Mouse (Mus musculus): ENCODE measurements around the gene Ccng1. TPM values are rescaled to one million over a fixed set of nuclear protein-coding genes. Genes with fewer than 3 reads are reported as not detected.

Ccng1 gene
- polyA plus RNA-seq, 1 experiment from 2014 or later: 32.1 TPM

- Histone ChIP-seq H3K9me3 (ENCODE audit: control insufficient read depth, low read length) (no peaks in the 10 kb centered on the region), H3K27ac (replicated peaks) (no peak overlapping the region), H3K4me3 (ENCODE audit: low read depth, low read length) (no peak overlapping the region), H3K27me3 (ENCODE audit: control insufficient read depth, insufficient read depth, low read length) (no peaks in the 10 kb centered on the region), H3K4me2 (replicated peaks; ENCODE audit: low read depth) (no peak overlapping the region), H3K9ac (ENCODE audit: low read length) (no peak overlapping the region), H3K4me1 (replicated peaks; ENCODE audit: control insufficient read depth, insufficient read depth) (no peaks in the 10 kb centered on the region), H3K36me3 (ENCODE audit: control insufficient read depth, insufficient read depth, low read length) (peaks cover 12% of the 10 kb centered on the region; the same call in 1 of the 2 replicates)
- DNase-seq (ENCODE audit: low spot score) (no peak), ATAC-seq (ENCODE audit: low FRiP score, low TSS enrichment) (no peak)
- no peak for TF ChIP-seq EP300 (optimal IDR thresholded peaks at IDR 0.05)
- no peak for TF ChIP-seq CTCF (IDR thresholded peaks at IDR 0.05; ENCODE audit: low read depth)
- WGBS: 83% methylated on average over 3 of the region's 3 CpGs
Measured at GRCm38 (mm10) chr11:40737369-40737768, 17.7 kb downstream of the Ccng1 start.

- H3K9ac ChIP-seq (ENCODE audit: low read length): peak overlapping the region; percentile 89
- no peaks in the 10 kb centered on the region for H3K9me3 ChIP-seq (ENCODE audit: control insufficient read depth, low read length)
- TF ChIP-seq EP300 (optimal IDR thresholded peaks at IDR 0.05): no peak
- H3K4me1 ChIP-seq (replicated peaks; ENCODE audit: control insufficient read depth, insufficient read depth): peaks cover 3% of the 10 kb centered on the region; the same call in 1 of the 2 replicates
- DNase-seq (ENCODE audit: low spot score): no peak
- WGBS: 4% methylated on average over 11 of the region's 11 CpGs
- H3K4me3 ChIP-seq (ENCODE audit: low read depth, low read length): peak overlapping the region; percentile 84
- H3K4me2 ChIP-seq (replicated peaks; ENCODE audit: low read depth): peak overlapping the region; percentile 83
- no peaks in the 10 kb centered on the region for H3K27me3 ChIP-seq (ENCODE audit: control insufficient read depth, insufficient read depth, low read length)
- ATAC-seq (ENCODE audit: low FRiP score, low TSS enrichment): no peak
- peak overlapping the region; percentile 84 for H3K27ac ChIP-seq (replicated peaks)
- peaks cover 9% of the 10 kb centered on the region; the same call in 1 of the 2 replicates for H3K36me3 ChIP-seq (ENCODE audit: control insufficient read depth, insufficient read depth, low read length)
Measured at GRCm38 (mm10) chr11:40734251-40734752, 20.8 kb downstream of the Ccng1 start.

- H3K27ac ChIP-seq (replicated peaks): peak within 1 kb of the TSS; percentile 84
- TF ChIP-seq EP300 (optimal IDR thresholded peaks at IDR 0.05): peak; percentile 39
- no peak for TF ChIP-seq CTCF (IDR thresholded peaks at IDR 0.05; ENCODE audit: low read depth)
- WGBS: under 1% methylated on average over 52 of the region's 52 CpGs
- H3K9ac ChIP-seq (ENCODE audit: low read length): peak within 1 kb of the TSS; percentile 89
- H3K4me1 ChIP-seq (replicated peaks; ENCODE audit: control insufficient read depth, insufficient read depth): peaks cover 3% of the 10 kb centered on the region; the same call in 1 of the 2 replicates
- no peaks in the 10 kb centered on the region for H3K9me3 ChIP-seq (ENCODE audit: control insufficient read depth, low read length)
- peak; percentile 91 for DNase-seq (ENCODE audit: low spot score)
- peak within 1 kb of the TSS; percentile 83 for H3K4me2 ChIP-seq (replicated peaks; ENCODE audit: low read depth)
- H3K27me3 ChIP-seq (ENCODE audit: control insufficient read depth, insufficient read depth, low read length): no peaks in the 10 kb centered on the region
- peak within 1 kb of the TSS; percentile 84 for H3K4me3 ChIP-seq (ENCODE audit: low read depth, low read length)
- ATAC-seq (ENCODE audit: low FRiP score, low TSS enrichment): peak; percentile 99
- peaks cover 7% of the 10 kb centered on the region; the same call in 1 of the 2 replicates for H3K36me3 ChIP-seq (ENCODE audit: control insufficient read depth, insufficient read depth, low read length)
Measured at GRCm38 (mm10) chr11:40733339-40734174, 21.6 kb downstream of the Ccng1 start, which contains the start of the genes Hmmr and Nudcd2. Gene Hmmr (minus strand): TSS chr11:40733422. Gene Nudcd2 (plus strand): TSS chr11:40733667.

GRCm38 (mm10) chr11:40732997-40733338 is 22.1 kb downstream of the Ccng1 start:
- H3K4me2 ChIP-seq (replicated peaks; ENCODE audit: low read depth): peak overlapping the region; percentile 75
- no peaks in the 10 kb centered on the region for H3K27me3 ChIP-seq (ENCODE audit: control insufficient read depth, insufficient read depth, low read length)
- peak overlapping the region; percentile 36 for H3K9ac ChIP-seq (ENCODE audit: low read length)
- peaks cover 3% of the 10 kb centered on the region; the same call in 1 of the 2 replicates for H3K4me1 ChIP-seq (replicated peaks; ENCODE audit: control insufficient read depth, insufficient read depth)
- H3K9me3 ChIP-seq (ENCODE audit: control insufficient read depth, low read length): no peaks in the 10 kb centered on the region
- H3K27ac ChIP-seq (replicated peaks): no peak overlapping the region
- ATAC-seq (ENCODE audit: low FRiP score, low TSS enrichment) (no peak; the same call in 1 of the 2 replicates), DNase-seq (ENCODE audit: low spot score) (no peak)
- TF ChIP-seq EP300 (optimal IDR thresholded peaks at IDR 0.05): no peak
- no peak for TF ChIP-seq CTCF (IDR thresholded peaks at IDR 0.05; ENCODE audit: low read depth)
- H3K4me3 ChIP-seq (ENCODE audit: low read depth, low read length): peak overlapping the region; percentile 51
- H3K36me3 ChIP-seq (ENCODE audit: control insufficient read depth, insufficient read depth, low read length): peaks cover 7% of the 10 kb centered on the region; the same call in 1 of the 2 replicates
- under 1% methylated on average over 14 of the region's 14 CpGs for WGBS

- TF ChIP-seq CTCF (IDR thresholded peaks at IDR 0.05; ENCODE audit: low read depth) (no peak), EP300 (optimal IDR thresholded peaks at IDR 0.05) (no peak)
- Histone ChIP-seq H3K4me2 (replicated peaks; ENCODE audit: low read depth) (no peak overlapping the region), H3K9ac (ENCODE audit: low read length) (no peak overlapping the region), H3K27me3 (ENCODE audit: control insufficient read depth, insufficient read depth, low read length) (no peaks in the 10 kb centered on the region), H3K36me3 (ENCODE audit: control insufficient read depth, insufficient read depth, low read length) (peaks cover 9% of the 10 kb centered on the region; the same call in 1 of the 2 replicates), H3K27ac (replicated peaks) (no peak overlapping the region), H3K4me3 (ENCODE audit: low read depth, low read length) (no peak overlapping the region), H3K4me1 (replicated peaks; ENCODE audit: control insufficient read depth, insufficient read depth) (no peaks in the 10 kb centered on the region), H3K9me3 (ENCODE audit: control insufficient read depth, low read length) (no peaks in the 10 kb centered on the region)
- ATAC-seq (ENCODE audit: low FRiP score, low TSS enrichment) (peak; percentile 68; the same call in 1 of the 2 replicates), DNase-seq (ENCODE audit: low spot score) (no peak)
Measured at GRCm38 (mm10) chr11:40718324-40718723, 36.8 kb downstream of the Ccng1 start.

GRCm38 (mm10) chr11:40715524-40715923 is 39.6 kb downstream of the Ccng1 start:
- DNase-seq (ENCODE audit: low spot score) (peak; percentile 16), ATAC-seq (ENCODE audit: low FRiP score, low TSS enrichment) (no peak)
- Histone ChIP-seq H3K4me2 (replicated peaks; ENCODE audit: low read depth) (no peak overlapping the region), H3K9ac (ENCODE audit: low read length) (no peak overlapping the region), H3K27ac (replicated peaks) (no peak overlapping the region), H3K4me1 (replicated peaks; ENCODE audit: control insufficient read depth, insufficient read depth) (no peaks in the 10 kb centered on the region), H3K9me3 (ENCODE audit: control insufficient read depth, low read length) (no peaks in the 10 kb centered on the region), H3K36me3 (ENCODE audit: control insufficient read depth, insufficient read depth, low read length) (peaks cover 8% of the 10 kb centered on the region; the same call in 1 of the 2 replicates), H3K27me3 (ENCODE audit: control insufficient read depth, insufficient read depth, low read length) (no peaks in the 10 kb centered on the region), H3K4me3 (ENCODE audit: low read depth, low read length) (no peak overlapping the region)
- WGBS: 91% methylated on average over 5 of the region's 5 CpGs
- peak; percentile 49 for TF ChIP-seq CTCF (IDR thresholded peaks at IDR 0.05; ENCODE audit: low read depth)
- TF ChIP-seq EP300 (optimal IDR thresholded peaks at IDR 0.05): no peak
